Mouse (Mus musculus): ENCODE measurements around the gene Arhgap1.
A peak's percentile ranks its signal among the peaks of the same experiment; 100 is the strongest.

DNA sequence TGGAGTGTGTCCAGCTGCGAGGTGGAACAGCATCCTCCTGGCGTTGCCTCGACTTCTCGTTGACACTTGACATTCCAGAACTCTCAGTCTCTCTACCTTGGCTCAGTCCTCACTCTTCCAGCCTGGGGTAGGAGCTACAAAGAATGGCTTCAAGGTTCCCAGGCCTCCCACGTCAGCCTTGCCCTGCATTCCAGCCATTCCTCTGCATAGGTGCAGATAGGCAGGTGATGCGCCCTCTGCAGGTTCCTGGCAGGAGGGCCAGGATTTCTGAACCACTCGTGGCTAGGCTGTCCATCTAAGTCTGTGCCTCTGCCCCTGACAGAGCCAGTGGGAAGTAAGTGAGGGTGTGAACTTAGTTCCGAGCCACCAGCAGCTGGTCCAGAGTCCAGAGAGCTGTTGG, 7.1 kb downstream of the Arhgap1 start:
- TF ChIP-seq CTCF (IDR thresholded peaks at IDR 0.05; ENCODE audit: borderline replicate concordance, extremely low read depth, insufficient read depth, insufficient read length) = peak; percentile 7; the same call in 1 of the 2 replicates
- no peak for TF ChIP-seq POLR2A (IDR thresholded peaks at IDR 0.05; ENCODE audit: borderline replicate concordance, extremely low read depth, insufficient read depth, insufficient read length, poor library complexity, severe bottlenecking)

Data from brain, embryonic 14.5 days (tissue).